Mouse (Mus musculus) sigmoid colon, adult 10 weeks (tissue): ENCODE data around the gene Klhdc7b. TPM values are rescaled to one million over a fixed set of nuclear protein-coding genes. Genes with fewer than 3 reads are reported as not detected.

ENCODE experiments used
- polyA plus RNA-seq: library from polyadenylated mRNA; stranded (reverse); fragments of 350-450 nt; fragmentation: Illumina TruSeq; extraction: RNeasy Lipid Tissue Mini Kit (QIAGEN cat#74804); gene quantifications from one replicate; pipeline ENCODE4 v1.2.3, GENCODE M21; 2014; ENCODE audit warnings: low read depth, low replicate concordance

The Klhdc7b gene
- polyA plus RNA-seq: not detected

GRCm38 (mm10) chr15:89384617-89385016, at the start of gene Klhdc7b:
Gene Klhdc7b, plus strand, starts transcription at chr15:89384917.

GRCm38 (mm10) chr15:89355241-89356187, 29.2 kb upstream of the Klhdc7b start, which contains the start of the genes Lmf2 and Ncaph2:
Gene Lmf2, minus strand, starts transcription at chr15:89355659.
Gene Ncaph2, plus strand, starts transcription at chr15:89355719.

GRCm38 (mm10) chr15:89373762-89374248, 10.9 kb upstream of the Klhdc7b start, which contains the start of gene Sco2:
Gene Sco2, minus strand, starts transcription at chr15:89373846.

GRCm38 (mm10) chr15:89376957-89377356, 7.8 kb upstream of the Klhdc7b start, which contains the start of gene Tymp:
Gene Tymp, minus strand, starts transcription at chr15:89377039.

DNA sequence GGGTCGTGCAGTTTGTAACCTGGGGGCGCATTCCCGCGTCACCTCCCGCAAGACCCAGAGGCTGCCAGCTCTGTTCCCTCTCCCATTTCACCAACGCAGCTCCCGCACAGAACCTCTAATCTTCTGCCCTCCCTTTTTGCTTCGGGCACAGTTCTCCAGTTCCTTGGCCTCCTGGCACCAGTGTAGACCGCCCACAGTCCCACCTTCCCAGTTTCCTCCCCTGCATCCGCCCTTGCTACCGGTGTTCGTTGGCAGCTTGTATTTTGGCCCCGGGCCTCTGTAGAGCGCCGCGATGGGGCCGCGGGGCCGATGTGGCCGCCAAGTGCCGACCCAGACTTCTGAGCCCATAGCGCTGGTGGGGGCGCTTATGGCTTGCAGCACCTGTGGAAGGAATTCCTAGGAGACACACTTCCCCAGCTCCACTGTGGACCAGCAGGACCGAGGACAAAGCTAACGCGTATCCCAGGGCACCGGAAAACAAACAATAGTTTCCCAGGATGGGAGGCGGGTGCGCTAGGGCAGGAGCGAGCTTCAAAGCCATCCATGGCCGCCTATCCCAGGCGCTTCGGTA, 5.8 kb upstream of the Klhdc7b start, which contains the start of gene Odf3b:
Gene Odf3b, minus strand, starts transcription at position 452 of the 571 bp plus-strand sequence.

DNA sequence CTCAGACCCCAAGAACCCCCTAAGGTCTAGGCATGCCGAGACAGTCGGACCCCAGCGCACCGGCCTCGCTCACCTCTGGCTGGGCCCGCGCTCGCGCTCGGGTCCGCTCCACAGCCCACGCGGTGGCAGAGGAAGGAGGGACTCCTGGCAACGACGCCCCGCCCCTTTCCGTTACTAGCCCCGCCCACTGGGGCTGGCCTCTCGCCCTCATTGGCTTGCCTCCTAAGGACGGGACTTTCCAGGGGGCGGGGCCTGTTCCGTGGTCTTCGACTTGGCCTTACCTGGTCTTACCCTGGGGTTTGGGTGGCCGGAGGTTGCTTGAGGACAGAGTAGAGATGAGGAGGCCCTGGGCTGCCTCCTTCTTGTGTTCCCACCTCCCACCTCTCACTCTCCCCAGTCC, 25.4 kb downstream of the Klhdc7b start, which contains the start of gene Syce3:
Gene Syce3, minus strand, starts transcription at position 386 of the 400 bp plus-strand sequence.

DNA sequence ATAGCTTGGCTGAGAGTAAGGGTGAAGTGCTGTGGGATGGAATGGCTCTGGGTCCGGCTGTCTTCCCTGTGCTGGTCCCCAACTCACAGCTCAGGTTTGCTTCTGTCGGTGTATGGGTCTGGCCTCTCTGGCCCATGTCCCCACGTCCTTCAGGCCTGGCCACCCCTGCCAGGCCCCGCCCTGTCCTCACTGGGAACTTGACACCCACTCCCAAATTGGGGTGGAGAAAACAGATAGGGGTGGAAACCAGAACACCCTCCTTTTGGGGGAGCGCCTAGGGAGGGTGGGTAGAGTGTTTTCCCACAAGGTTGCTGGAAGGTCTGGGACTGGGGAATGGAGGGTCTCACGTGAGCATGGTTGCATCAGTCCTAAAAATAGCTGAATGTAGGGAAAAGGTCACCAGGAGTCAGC, 41.0 kb downstream of the Klhdc7b start, which contains the start of gene Cpt1b:
Gene Cpt1b, minus strand, starts transcription at position 153 of the 411 bp plus-strand sequence.

DNA sequence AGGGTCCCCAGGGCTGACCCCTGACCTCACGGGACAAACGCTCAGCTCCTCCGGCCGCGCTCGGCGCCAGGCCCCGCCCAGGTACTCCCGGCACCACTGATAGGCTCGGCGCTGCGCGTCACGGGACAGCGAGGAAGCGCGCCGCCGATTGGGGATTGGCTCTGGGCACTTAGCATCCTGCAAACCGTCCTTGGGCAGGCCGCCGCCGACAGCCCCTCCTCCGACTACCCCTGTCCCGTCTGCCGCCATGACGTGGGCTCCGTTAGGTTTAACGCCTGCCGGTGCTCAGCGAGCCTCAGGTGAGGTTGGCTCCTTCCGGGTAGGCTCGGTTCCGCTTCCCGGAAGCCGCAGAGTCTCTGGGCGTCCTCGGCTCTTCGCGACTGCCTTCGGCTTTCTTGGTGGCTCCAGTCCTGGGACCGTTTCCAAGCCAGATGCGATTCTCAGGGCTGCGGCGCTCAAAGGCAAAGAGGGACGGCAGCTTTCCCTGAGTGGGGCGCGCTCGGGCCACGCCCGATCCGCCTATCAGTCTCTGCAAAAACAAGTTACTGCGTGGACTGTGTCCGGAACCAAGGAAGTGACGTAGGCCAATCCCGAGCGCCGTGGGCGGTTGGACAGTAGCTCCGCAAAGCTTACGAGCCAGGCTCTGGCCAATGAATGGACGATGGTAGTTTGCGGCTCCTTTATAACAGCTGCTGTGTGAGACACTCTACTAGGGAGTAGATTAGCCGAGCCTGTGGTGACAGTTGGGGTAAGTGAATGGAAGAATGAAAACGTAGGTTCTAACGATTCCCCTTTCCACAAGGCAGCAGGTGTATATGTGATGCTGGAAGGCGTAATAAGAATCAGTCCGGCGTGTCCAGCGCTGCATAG, 44.9 kb downstream of the Klhdc7b start, which contains the start of the genes C730034F03Rik, Gm44502 and Chkb:
Gene C730034F03Rik, plus strand, starts transcription at position 238 of the 870 bp plus-strand sequence.
Gene Gm44502, minus strand, starts transcription at position 345 of the 870 bp plus-strand sequence.
Gene Chkb, minus strand, starts transcription at position 557 of the 870 bp plus-strand sequence.

Other genes with a start within 250 kb of the Klhdc7b start
- 1.2 TPM for gene Mapk12, start 244.2 kb upstream of the Klhdc7b start, polyA plus RNA-seq
- 0.41 TPM for gene Mapk11, start 235.3 kb upstream of the Klhdc7b start, polyA plus RNA-seq
- gene Plxnb2, start 204.1 kb upstream of the Klhdc7b start, polyA plus RNA-seq: 8.3 TPM
- 0.66 TPM for gene Dennd6b, start 188.4 kb upstream of the Klhdc7b start, polyA plus RNA-seq
- 12.7 TPM for gene Ppp6r2, start 173.4 kb upstream of the Klhdc7b start, polyA plus RNA-seq
- 4.3 TPM for gene Sbf1, start 69.6 kb upstream of the Klhdc7b start, polyA plus RNA-seq
- gene Adm2, start 62.2 kb upstream of the Klhdc7b start, polyA plus RNA-seq: not detected
- not detected for gene Miox, start 50.5 kb upstream of the Klhdc7b start, polyA plus RNA-seq
- gene Lmf2, start 29.3 kb upstream of the Klhdc7b start, polyA plus RNA-seq: 5.0 TPM
- 11.4 TPM for gene Ncaph2, start 29.2 kb upstream of the Klhdc7b start, polyA plus RNA-seq
- 0.54 TPM for gene Sco2, start 11.1 kb upstream of the Klhdc7b start, polyA plus RNA-seq
- not detected for gene Tymp, start 7.9 kb upstream of the Klhdc7b start, polyA plus RNA-seq
- not detected for gene Odf3b, start 5.6 kb upstream of the Klhdc7b start, polyA plus RNA-seq
- not detected for gene Syce3, start 25.6 kb downstream of the Klhdc7b start, polyA plus RNA-seq
- gene Cpt1b, start 40.9 kb downstream of the Klhdc7b start, polyA plus RNA-seq: not detected
- 3.1 TPM for gene C730034F03Rik, start 44.7 kb downstream of the Klhdc7b start, polyA plus RNA-seq
- gene Gm44502, start 44.8 kb downstream of the Klhdc7b start, polyA plus RNA-seq: 0.19 TPM
- 107 TPM for gene Chkb, start 45.0 kb downstream of the Klhdc7b start, polyA plus RNA-seq
- 0.63 TPM for gene Mapk8ip2, start 69.0 kb downstream of the Klhdc7b start, polyA plus RNA-seq
- gene Arsa, start 92.5 kb downstream of the Klhdc7b start, polyA plus RNA-seq: 3.2 TPM
- 0.22 TPM for gene Shank3, start 114.7 kb downstream of the Klhdc7b start, polyA plus RNA-seq
- not detected for gene Acr, start 183.4 kb downstream of the Klhdc7b start, polyA plus RNA-seq
- gene Rabl2, start 207.0 kb downstream of the Klhdc7b start, polyA plus RNA-seq: 9.3 TPM